Mouse (Mus musculus): ENCODE data around the gene Zdhhc22. TPM values are rescaled to one million over a fixed set of nuclear protein-coding genes. Genes with fewer than 3 reads are reported as not detected.

The Zdhhc22 gene
- total RNA-seq, 4 experiments from 2014 or later: not detected

DNA sequence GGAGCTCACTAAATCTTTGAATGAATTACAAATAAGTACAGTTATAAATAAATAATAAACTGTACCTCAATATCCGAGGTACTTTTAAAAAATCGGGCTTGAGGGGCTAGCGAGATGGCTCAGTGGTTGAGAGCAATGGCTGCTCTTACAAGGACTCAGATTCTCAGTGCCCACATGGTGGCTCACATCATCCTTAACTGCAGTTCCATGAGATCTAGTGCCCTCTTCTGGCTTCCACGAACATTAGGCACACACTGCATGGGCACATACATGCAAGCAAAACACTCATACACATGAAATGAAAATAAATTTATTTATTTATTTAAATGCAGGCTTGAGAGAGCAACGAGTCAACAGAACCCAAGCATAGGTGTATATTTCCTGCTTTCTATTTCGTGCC is 5.7 kb upstream of the Zdhhc22 start:
- no peak for DNase-seq (ENCODE audit: low spot score)

- no peak for DNase-seq (ENCODE audit: low spot score)
Observed at GRCm38 (mm10) chr12:86994776-86995175, 4.5 kb upstream of the Zdhhc22 start.

DNA sequence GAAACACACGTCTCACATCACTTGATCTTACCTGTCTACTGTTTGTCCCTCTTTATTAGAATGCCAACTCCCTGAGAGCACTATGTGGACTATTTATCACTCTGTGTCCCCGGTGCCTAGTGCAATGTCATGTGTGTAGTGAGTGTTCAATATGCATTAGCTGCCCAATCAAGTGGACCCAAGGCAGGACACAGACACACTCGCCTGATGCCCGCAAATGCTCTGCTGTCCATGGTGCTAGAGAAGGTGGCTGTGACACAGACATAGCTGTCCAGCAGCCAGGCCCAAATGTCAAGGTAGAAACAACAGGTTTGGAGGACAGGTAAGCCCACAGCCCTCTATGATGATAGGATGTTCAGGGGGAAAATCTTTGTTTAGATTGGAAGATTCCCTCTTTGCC is 3.9 kb upstream of the Zdhhc22 start:
- no peak for DNase-seq (ENCODE audit: low spot score)

DNA sequence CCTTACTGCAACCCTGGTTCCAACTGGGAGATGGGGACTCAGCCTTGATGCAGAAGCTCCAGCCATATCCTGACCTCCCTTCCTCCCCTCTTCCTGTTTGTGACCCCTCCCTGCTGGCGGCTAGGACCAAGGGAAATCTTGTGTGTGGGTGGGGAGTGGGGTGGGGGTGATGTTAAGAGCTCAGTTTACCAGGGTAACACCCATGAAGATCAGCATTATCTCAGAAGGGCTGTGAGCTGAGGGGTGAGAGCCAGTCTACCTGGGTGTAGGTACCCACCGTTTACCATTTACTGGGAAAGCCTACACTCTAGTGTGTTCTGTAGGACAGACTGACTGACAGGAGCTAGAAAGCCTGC is 503 bp upstream of the Zdhhc22 start:
- no peak for DNase-seq (ENCODE audit: low spot score)

DNA sequence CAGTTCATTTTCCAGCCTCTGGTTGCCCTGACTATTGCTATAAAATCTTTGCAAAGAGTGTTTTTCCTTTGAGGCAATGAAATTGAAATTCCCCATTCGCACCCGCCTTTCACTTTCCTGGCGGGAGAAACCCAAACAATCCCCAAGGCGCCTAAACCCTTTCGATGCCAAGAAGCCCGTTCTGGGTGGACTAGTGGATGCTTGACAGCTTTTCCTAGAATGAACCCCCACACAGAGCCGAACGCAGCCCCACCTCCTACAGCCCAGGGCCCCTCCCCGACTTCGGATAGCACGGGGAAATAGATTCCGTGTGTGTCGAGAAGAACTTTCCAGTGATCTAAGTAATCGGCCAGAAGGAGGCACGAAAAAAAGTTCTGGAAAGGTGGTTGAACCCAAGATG is 852 bp downstream of the Zdhhc22 start:
- no peak for DNase-seq (ENCODE audit: low spot score)

GRCm38 (mm10) chr12:86988227-86988626 is 2.0 kb downstream of the Zdhhc22 start:
- no peak for DNase-seq (ENCODE audit: low spot score)

DNA sequence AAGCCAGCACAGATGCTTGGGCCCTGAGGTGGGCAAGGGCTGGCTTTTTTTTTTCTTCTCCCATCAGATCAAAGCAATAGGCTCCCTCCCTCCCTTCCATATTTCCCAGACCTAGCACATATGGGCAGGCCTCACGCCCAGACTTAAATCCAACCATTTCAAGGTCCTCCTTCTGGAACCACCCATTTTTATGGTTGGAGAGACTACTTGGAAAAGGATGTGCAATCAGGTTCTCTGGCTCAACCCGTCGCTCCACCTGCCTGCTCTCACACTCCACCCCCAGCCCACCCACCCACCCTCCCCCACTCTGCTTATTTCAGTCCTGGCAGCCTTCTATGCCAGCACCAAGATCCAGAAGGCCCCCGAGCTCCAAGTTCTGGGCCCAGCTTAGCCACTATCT is 3.7 kb downstream of the Zdhhc22 start:
- no peak for DNase-seq (ENCODE audit: low spot score)

- no peak for DNase-seq (ENCODE audit: low spot score)
Observed at GRCm38 (mm10) chr12:86984194-86984555, 6.1 kb downstream of the Zdhhc22 start.

GRCm38 (mm10) chr12:86983470-86984193 is 6.6 kb downstream of the Zdhhc22 start:
- DNase-seq (ENCODE audit: low spot score): peak; percentile 32

DNA sequence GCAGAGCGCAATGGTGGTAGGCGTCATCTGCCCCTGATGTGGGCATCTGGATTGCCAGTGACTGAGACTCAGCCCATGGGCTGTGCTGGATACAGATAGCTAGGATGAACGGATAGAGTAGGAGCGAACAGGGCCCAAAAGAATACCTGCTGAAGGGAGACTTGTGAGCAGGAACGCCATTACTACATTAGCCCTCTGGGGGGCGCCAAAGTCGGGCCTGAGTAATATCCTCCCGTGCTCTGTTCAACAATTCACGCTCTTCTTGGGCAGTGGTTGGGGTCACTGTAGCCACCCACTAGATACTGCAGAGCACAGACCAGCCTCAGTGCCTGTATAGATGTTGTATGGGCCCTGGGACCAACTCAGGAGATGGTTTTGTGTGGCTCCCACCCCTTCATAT is 9.1 kb downstream of the Zdhhc22 start:
- no peak for DNase-seq (ENCODE audit: low spot score)

- DNase-seq (ENCODE audit: low spot score): no peak
Observed at GRCm38 (mm10) chr12:86977833-86978232, 12.4 kb downstream of the Zdhhc22 start.

DNA sequence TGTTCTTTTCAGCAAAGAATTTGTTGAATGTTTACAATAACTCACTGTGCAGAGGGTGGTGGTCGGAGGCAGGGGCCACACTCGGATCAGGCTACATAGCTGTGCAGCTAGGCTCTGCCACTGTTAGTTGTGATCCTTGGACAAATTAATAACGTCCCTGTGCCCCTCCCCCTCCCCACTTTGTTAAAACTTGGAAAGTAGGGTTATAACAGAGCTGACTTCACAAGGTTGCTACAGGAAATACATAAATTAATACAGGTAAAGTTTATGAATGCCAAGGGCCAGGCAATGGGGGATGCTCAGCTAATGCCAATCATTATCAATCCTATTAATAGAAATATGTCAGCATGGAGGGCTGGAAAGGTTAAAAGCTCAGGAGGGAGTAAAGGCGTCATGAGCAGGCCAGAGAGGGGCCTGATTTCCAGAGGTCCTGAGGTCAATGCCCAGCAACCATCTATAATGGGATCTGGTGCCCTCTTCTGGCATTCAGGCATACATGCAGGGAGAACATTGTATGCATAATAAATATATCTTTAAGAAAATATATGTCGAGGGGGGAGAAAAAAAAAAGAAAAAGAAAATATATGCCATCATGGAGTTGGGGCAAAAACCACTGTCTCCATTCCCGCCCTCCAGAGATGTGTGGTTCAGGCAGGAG is 13.6 kb downstream of the Zdhhc22 start:
- DNase-seq (ENCODE audit: low spot score): no peak

DNA sequence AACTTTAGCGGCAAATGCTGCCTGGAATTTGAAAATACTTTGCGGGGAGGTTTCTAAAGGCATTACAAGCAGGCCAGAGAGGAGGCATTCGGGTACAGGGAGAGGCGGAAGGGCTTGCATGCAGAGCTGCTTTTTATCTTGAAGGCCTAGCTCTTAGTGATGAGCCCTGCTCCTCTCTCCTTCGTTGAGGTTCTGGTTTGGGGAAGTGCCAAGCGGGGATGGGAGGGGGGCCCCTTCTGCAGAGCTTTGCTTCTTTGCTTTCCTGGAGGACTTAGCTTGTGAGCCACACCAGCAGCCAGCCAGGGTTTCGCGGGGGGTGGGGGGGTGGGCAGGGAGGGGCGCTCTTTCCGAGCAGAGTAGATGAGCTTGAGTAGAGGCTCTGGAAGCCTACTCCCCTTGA is 14.5 kb downstream of the Zdhhc22 start:
- DNase-seq (ENCODE audit: low spot score): no peak

DNA sequence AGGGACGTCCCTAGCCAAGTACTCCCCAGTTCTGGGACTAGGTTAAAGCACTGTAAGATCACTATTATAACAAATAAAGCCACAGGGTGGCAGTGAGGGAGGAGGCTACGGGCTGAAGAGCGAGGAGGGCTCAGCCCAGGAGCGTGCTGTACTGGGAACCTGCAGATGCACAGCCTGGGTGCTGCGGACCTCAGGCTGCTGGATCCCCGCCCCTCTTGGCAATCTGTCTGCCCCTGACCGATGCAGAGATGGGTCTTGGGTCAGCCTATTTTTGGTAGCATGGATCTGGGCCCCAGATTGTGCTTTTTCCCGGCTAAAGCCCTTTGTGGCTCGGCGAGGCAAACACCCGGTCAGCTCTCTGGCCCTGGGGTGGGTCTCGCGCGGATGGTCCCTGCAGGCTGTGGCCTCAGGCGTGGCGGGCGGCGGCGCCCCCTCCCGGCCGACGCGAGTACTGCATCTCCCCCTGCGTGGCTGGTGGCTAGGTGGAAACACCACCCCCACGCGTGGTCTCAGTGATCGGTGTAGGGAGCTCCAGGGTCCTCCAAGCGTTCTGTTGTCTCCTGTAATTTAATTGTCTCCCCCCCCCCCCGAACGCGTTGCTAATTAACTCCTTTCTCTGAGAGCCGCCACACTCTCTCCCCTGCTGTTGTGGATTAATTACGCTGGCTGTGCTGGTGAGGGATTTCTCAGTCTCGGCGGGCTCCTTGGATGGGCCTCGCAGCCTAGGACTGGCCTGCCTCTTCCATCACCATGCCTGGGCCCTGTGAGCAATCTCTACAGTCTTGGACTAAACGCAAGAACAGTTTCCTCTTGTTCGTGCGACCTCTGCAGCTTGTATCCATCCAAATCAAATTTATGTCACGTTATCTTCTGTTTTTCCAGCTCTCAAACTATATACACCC is 15.6 kb downstream of the Zdhhc22 start:
- DNase-seq (ENCODE audit: low spot score): peak; percentile 74

DNA sequence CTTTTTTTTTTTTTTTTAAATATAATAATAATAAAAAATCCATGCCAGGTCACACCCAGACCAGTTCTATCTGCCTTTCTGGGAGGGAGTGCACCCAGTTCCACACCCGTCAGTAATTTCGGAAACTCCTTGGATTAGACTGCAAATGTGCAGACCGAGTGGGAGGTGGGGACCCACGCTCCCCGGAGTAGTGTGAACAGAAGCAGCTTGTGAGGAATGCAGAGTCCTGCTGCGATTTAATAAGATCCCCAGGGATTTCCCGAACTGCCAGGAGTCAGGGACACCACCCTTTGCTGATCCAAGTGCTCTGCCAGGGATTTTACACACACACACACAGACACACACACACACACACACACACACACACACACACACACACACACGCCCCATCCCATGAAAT is 16.5 kb downstream of the Zdhhc22 start:
- DNase-seq (ENCODE audit: low spot score): no peak

- no peak for DNase-seq (ENCODE audit: low spot score)
Observed at GRCm38 (mm10) chr12:86973216-86973615, 17.0 kb downstream of the Zdhhc22 start.

DNA sequence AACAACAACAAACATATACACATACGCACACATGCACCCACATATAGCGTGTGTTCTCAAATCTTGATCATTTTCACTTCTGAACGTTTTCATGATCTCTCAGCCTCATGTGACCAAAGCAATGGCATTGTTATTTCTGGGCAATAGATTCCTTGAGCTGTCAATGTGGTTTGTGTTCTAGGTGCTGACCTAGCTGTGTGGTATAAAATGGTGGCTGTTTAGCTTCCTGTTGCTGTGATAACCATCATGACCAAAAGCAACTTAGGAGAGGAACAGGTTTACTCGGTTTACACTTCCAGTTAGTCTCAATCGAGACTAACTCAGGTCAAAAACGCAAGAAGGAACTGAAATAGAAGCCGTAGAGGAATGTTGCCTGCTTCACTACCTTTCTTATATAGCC is 19.1 kb downstream of the Zdhhc22 start:
- DNase-seq (ENCODE audit: low spot score): no peak

DNA sequence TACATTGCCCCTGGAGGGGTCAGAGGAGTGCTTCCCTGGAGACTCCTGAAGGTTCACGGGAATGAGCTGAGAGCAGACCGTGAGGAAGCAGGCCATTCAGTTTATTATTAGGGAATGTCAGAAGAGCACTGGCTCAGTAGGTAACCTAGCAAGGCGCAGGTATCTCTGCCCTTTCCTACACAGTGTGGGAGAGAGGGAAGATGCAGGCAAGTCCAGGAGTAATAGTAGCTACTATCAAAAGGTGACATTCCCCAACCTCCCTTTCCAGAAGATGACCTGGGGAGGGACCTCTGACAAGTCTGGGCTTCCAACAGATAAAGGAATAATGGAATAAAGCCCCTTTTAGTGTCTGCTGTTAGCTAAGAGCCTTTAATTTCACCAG is 21.0 kb downstream of the Zdhhc22 start:
- DNase-seq (ENCODE audit: low spot score): no peak

GRCm38 (mm10) chr12:86968468-86969219 is 21.6 kb downstream of the Zdhhc22 start:
- peak; percentile 58 for DNase-seq (ENCODE audit: low spot score)

DNA sequence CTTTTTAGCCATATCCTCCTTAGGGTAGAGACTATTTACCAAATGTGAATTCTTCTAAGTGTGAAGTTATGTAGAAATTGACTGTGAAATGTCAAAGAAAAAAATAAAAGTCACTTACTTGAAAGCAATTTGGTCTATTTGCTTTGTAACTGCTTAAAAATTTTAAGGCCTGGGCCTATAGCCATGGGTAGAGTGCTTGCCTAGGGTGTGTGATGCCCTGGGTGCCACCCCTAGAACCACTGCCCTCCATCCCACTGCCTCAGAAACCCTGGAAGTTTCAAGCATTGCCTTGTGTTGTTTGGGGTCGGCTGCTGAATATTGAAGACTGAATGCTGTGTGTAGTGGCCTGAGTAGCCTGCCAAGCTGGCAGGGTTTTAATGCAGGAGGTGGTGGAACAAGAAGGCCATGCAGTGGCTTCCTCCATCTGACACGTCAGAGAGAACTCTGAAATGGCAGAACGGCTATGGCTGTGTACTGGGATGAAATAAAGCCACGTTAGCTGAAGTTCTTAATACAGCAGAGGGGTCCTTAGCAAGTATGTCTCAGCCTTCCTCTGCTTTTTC is 24.9 kb downstream of the Zdhhc22 start:
- no peak for DNase-seq (ENCODE audit: low spot score)

GRCm38 (mm10) chr12:86964278-86965057 is 25.8 kb downstream of the Zdhhc22 start:
- DNase-seq (ENCODE audit: low spot score): no peak

Measured in heart, adult 8-10 months (tissue).